Mouse (Mus musculus) lung, postnatal 36 days (tissue): ENCODE results near the gene Ap5s1.
"Not testable (repeated sequence)": the region's sequence is repeated elsewhere in the genome, so short reads cannot be mapped to it uniquely, and the experiment has no call there.

Source experiments
- DNase-seq: peaks from one replicate; pipeline ENCODE4 v3.0.0; 2022; ENCODE audit warnings: mixed read lengths

Gene Ap5s1

GRCm38 (mm10) chr2:131223569-131223968 lies 16.7 kb downstream of the Ap5s1 start:
- DNase-seq: no peak

GRCm38 (mm10) chr2:131225178-131225577 lies 18.3 kb downstream of the Ap5s1 start:
- DNase-seq: no peak

- DNase-seq: not testable (repeated sequence)
Measured at GRCm38 (mm10) chr2:131226669-131227068, 19.8 kb downstream of the Ap5s1 start.

DNA sequence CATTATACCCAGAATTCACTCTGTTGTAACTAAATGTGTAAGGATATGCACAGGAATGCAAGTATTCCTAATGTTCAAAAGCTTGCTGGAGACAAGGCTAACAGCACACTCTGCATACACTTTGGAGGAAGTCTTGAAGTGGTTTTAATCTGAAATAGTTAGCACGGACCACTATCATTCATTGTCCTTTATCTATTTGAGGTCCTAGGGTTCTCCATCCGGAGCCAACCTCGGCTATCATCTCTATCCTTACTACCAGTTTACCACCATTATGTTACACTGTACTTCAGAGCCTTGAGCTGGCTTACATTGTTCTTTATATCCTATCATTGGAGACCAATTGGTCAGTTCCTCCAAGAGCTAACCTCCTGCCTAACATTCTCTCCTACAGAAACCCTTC lies 20.4 kb downstream of the Ap5s1 start:
- DNase-seq: no peak

DNA sequence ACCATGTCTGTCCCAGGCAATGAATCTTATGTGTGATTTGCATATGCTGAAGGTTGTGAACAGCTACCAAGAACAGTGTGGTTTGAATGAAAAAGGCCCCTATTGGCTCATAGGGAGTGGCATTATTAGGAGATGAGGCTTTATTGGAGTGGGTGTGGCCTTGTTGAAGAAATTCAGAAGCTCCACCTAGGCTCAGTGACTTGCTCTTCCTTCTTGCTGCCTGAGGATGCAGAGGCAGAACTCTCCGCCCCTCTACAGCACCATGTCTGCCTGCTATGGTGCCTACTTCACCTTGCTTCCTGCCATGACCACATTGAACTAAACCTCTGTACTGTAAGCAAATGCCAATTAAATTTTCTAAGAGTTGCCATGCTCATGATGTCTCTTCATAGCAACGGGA lies 25.7 kb downstream of the Ap5s1 start:
- no peak for DNase-seq

DNA sequence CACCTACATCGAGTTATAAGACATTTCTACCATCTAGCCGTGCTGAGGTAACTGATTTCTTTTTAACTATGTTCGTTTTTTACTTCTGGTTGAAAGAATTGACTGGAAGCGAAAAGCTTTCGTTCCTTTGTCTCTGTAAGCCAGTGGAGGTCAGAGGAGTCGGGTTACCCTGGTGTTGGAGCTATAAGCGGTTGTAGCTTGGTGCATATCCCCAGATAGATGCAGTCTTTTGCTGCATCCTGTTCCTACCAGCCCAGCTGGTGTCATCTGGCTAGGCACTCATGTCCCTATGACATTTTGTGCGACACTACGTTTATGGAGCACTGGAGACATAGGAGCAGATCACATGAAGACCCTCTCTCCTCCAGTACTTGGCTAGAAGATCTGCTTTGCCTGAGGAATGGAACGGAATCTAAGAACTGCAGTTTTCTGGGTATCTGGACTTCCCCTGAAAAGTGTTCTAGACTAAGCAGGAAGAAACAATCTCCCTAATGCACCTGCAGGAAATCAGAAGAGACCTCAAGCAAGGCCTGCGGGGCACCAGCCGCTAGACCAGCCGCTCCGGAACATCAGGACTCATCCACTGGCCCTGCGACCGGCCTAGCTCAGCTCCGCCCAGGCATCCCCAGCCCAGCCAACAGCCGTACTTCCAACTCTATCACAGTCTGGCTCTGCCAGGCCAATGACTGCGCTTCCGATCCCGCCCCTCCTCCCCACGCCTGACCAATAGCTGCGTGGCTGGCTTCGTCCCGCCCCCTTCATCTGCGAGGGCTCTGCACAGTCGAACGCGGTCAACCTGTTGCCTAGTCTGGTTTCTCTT lies 26.6 kb downstream of the Ap5s1 start, which contains the start of gene Mavs:
Gene Mavs, plus strand, starts transcription at position 757 of the 820 bp plus-strand sequence.
- DNase-seq: peak; percentile 99

DNA sequence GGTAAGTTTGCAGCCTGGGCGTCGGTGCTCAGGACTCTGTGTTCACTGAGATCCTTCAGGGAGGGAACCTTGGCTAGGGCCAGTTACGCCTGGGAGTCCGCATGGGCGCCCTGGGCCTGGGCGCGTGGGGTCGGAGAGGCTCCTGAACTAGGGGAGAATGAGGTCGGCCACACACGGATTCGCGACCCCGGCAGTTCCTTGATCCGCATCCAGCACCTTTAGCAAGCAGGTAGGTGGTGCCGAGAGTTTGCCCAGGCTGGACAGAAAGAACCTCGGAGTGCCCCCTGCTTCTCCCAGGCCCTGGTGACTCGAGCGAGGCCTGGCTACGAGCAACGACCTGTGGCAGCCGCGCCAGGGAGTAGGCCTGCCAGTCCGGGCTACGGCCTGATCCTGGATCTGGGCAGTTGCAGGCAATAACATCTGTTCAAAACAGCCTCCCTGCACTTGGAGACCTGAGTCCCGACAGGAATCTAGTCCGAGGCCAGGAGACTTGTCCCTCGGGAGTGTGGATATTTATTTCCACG lies 27.3 kb downstream of the Ap5s1 start:
- DNase-seq: no peak

DNA sequence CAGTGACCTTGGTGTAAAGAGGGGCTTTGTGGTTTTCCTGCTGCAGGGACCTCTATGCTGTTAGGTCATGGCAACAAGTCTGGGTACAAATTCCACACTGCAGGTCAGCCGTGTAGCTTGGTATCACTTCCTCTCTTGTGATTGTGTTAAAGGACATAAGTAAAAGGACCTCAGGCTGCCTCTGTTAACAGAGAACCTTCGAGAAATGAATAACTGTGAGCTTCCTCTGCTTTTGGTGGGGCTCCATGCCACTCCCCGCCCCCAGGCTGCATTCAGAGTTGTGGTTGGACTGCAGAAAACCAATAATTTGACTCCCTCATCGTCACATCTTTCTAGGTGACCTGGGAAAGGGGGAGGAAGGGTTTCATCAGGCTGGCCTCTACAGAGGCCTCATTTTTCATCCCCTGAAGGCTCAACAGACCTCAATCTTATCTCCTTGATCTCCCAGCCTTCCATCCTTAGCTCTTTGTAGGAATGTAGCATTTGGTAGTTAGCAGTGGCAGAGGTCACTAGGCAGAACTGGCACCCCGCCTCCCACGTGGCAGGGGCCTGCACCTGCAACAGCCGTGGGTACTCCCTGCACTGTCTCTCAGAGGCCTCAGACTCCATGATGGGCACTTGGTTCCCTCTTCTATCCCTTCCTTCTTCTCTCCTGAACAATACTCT lies 28.2 kb downstream of the Ap5s1 start:
- peak; percentile 40 for DNase-seq

- DNase-seq: no peak
Measured at GRCm38 (mm10) chr2:131242180-131242579, 35.3 kb downstream of the Ap5s1 start.

- no peak for DNase-seq
Measured at GRCm38 (mm10) chr2:131242929-131243328, 36.1 kb downstream of the Ap5s1 start.

DNA sequence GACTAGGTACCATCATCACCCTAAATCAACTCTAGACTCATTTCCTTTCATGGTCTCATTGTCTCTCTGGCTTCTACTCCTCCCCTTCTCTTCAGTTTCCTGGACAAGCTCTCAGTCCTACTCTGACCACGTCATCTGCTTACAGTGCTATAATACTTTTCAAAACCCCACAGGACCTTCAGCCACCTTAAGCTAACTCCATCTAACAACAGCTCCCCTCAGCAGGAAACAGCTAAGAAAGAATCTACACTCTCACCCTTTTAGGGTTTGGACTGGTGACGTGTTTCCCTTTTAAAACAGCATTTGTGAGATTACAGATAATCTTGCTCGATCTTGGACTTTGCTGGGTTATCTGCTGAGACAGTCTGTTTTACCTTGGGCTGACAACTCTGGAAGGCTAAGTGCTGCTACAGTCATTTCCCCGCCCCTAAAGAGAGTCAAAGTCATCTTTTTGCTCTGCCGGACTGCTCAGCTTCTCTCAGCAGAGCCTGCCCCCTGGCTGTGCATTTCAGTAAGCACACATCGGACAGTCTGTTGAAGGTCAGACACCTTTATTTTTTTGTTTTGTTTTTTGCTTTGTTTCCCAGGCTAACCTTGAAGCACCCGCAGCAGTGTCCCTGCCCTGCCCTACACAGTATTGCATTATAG lies 46.9 kb downstream of the Ap5s1 start:
- DNase-seq: peak; percentile 89

GRCm38 (mm10) chr2:131254329-131254713 lies 47.4 kb downstream of the Ap5s1 start:
- DNase-seq: peak; percentile 72

DNA sequence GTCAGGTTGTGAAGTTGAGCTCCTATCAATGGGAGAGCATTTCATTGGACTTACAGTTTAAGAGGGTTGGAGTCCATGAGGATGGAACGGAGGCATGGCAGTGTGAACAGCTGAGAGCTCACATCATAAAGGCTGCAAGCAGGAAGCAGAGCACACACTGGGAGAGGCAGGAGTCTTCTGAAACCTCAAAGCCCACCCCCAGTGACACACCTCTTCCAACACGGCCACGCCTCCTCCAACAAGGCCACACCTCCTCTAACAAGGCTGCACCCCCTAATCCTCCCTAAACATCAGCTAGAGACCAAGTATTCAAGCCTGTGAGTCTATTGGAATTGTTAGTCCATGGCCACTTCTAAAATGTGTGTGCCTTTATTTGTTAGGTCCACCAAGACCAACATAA lies 48.9 kb downstream of the Ap5s1 start:
- DNase-seq: no peak

GRCm38 (mm10) chr2:131258693-131259092 lies 51.8 kb downstream of the Ap5s1 start:
- no peak for DNase-seq

GRCm38 (mm10) chr2:131260544-131261307 lies 53.8 kb downstream of the Ap5s1 start:
- DNase-seq: no peak

GRCm38 (mm10) chr2:131261481-131262212 lies 54.8 kb downstream of the Ap5s1 start:
- no peak for DNase-seq

DNA sequence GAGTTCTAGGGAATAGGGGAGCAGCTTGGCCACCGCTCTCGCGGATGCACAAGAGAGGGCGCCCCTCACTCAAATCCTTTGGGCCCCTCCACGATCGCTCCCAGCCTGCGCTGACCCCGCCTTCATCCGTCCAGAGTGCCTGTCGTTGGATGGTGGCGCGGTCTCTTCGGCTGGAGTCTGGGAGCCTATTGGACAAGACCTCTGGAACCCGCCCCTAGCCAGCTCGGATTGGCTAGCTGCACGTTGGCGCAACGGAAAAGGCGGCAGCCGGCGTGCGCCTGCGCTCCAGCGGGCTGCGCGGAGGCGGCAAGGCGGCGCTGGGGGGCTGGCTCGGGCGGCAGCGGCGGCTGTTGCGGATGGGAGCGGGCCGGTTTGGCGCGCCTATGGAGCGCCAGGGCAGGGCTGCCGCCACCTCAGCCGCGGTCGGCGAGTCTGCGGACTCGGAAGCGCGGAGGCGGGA lies 55.4 kb downstream of the Ap5s1 start, which contains the start of gene Pank2:
Gene Pank2, plus strand, starts transcription at position 283 of the 460 bp plus-strand sequence.
- peak; percentile 99 for DNase-seq
